Mouse (Mus musculus): ENCODE measurements around the gene Slc39a11. TPM values are rescaled to one million over a fixed set of nuclear protein-coding genes. Genes with fewer than 3 reads are reported as not detected.

The Slc39a11 gene
- total RNA-seq, 1 experiment from 2014 or later: 26.6 TPM

DNA sequence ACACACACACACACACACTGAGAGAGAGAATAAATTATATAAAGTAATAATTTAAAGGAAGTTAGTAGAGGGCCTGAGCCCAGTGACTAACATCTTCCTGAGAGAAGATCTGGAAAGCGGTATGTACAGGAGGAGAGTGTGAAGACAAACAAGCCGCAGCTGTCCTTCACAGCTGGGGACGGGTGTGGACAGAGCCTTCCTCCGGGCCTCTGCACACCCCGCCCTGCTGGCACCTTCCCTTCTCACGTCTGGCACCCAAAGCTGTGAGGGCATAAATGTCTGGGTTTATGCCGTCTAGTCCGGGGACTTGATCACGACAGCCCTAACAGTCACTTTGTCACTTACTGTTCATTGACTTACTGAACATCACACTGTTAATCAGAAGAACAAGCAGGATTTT is 173.2 kb downstream of the Slc39a11 start:
- ATAC-seq (replicated peaks in 1 of 2; ENCODE audit: insufficient read depth in 1 of 2, low FRiP score in 2 of 2, low TSS enrichment in 1 of 2, low read depth in 1 of 2, poor library complexity in 2 of 2, severe bottlenecking in 2 of 2): no peak

DNA sequence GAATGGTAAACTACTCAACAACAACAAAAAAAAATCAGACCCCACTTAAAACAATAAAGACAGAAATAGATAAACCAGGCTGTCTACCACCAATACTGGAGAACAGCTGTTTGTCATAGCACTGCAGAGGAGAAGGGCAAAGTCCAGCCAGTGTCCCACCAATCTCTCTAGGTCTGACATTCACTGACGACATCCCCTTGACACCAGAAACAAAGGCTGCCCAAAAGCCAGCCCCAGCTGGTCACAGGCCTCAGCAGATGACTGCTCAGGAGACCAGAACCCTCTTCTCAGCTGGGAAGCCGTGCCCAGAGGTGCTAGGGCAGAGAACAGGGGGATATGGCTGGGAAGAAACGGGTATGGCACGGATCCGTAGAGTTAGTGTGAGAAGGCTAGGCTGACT is 174.4 kb downstream of the Slc39a11 start:
- ATAC-seq (replicated peaks in 1 of 2; ENCODE audit: insufficient read depth in 1 of 2, low FRiP score in 2 of 2, low TSS enrichment in 1 of 2, low read depth in 1 of 2, poor library complexity in 2 of 2, severe bottlenecking in 2 of 2): no peak

DNA sequence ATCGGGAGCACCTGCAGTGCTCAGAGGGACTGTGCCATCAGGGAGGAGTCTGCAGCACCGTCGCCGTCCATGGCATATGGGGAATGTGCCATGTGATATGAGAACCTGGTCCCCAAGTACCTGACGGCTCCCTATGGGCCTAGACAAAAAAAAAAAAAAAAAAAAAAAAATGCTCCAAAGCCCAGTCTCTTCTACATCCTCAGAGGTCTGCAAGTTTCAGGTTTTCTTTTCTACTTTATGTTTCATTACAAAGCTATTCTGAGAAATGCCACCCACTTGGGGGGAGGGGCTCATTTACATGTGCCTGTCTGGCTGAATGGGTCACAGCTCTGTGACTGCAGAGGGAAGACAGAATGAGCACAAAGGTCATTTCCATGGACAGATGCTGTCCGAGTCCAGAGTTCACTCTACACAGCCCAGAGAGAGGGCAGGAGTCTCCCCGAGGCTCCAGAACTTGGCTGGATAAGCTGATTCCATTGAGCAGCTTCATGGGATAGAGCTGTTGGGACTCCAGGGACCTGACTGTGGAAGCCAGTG is 175.8 kb downstream of the Slc39a11 start:
- ATAC-seq (replicated peaks in 1 of 2; ENCODE audit: insufficient read depth in 1 of 2, low FRiP score in 2 of 2, low TSS enrichment in 1 of 2, low read depth in 1 of 2, poor library complexity in 2 of 2, severe bottlenecking in 2 of 2): no peak

DNA sequence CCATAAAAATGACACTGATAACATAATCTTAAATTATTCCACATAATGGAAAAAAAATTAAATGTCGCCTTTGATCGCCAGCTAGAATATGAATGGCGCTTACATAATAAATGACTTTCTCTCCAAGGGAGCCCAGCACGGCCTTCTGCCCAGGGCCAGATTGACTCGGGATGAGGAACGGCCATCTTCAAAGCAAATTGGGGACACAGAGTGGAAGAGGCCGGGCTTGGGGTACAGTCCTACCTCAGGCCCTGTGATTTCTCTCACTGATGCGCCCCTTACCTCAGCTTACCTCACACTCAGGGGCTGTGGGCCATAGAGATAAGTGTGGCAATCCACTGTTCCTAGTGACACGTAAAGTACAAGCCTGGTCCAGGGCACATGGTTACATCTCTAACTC is 177.9 kb downstream of the Slc39a11 start:
- ATAC-seq (replicated peaks in 1 of 2; ENCODE audit: insufficient read depth in 1 of 2, low FRiP score in 2 of 2, low TSS enrichment in 1 of 2, low read depth in 1 of 2, poor library complexity in 2 of 2, severe bottlenecking in 2 of 2): no peak

DNA sequence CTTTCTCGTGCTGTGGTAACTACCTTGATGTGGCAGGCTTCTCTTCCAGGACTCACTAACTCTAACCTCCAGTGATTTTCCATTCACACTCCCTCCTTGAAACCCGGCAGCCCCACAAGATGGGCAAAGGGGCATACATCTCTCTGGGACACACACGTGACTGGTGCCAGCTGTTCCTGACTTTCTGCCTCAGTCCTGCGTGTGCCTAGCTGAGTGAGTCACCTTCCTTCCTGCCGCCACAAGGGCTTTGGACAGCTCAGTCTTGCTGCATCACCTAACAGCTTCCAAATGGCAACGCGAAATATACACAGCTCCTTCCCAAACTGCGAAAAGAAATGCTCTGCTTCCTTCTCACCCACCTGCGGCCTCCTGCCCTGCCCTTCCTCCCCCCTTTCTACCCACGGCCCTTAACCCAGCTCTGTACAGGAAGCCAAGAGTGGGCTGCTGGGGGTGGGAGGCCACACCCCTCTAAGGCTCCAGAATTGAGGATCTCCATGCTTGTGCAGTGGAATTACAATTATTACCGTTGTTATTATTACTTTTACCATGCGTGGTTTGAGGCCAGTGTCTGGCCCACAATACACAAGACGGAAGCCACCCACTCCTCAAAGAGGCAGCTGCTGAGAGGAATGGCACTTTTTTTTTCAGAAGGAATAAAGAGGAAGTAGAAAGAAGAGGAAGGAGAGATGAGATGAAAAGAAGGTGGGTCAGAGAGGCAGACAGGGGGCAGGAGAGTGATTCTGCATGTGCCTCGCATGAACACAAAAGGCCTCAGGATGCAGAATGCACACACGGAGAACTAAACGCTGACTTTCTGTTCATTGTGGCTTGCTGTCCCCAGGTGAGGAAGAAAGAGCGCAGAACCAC is 179.7 kb downstream of the Slc39a11 start:
- ATAC-seq (replicated peaks in 1 of 2; ENCODE audit: insufficient read depth in 1 of 2, low FRiP score in 2 of 2, low TSS enrichment in 1 of 2, low read depth in 1 of 2, poor library complexity in 2 of 2, severe bottlenecking in 2 of 2): peak; percentile 70 to 76

DNA sequence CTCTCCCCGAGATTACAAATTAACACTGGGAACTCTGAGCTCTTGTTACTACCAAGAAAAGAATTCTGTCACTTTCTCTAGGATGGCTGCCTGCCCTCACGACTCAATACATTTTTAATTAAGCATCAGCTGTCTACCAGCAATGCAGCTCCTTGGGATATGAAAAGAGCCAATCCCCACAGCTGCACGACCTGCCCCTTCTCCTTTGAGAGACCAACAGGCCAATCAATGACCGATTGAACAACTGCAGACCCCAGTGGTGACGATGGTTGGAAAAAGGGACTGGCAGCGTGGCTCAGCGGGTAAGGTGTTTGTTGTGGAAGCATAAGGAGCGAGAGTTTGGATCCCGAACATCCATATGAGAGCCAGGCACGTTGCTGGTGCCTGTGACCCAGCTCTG is 181.9 kb downstream of the Slc39a11 start:
- no peak for ATAC-seq (replicated peaks in 1 of 2; ENCODE audit: insufficient read depth in 1 of 2, low FRiP score in 2 of 2, low TSS enrichment in 1 of 2, low read depth in 1 of 2, poor library complexity in 2 of 2, severe bottlenecking in 2 of 2)

DNA sequence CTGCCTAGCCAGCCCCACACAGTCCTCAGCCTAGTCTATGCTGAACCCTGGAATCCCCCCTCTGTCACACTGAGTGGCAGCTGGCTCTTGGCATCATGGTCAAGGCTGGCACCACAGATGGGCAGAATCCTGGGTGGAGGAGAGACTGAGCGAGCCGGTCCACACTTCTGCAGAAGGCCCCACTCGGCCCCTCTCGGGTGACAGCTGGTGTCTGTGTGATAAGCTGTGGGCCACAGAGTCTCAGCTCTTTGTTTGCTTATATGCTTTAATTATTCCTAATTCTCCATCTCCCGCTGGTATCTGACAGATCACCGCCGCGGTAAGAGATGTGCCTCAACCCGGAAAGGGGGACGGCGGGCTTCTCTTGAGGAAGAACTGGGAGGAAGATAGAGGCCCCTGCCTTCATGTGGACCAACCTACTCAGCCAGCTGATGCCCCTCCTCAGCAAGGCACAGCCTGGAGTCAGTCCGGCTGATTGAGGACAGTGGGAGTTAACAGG is 182.5 kb downstream of the Slc39a11 start:
- ATAC-seq (replicated peaks in 1 of 2; ENCODE audit: insufficient read depth in 1 of 2, low FRiP score in 2 of 2, low TSS enrichment in 1 of 2, low read depth in 1 of 2, poor library complexity in 2 of 2, severe bottlenecking in 2 of 2): no peak

DNA sequence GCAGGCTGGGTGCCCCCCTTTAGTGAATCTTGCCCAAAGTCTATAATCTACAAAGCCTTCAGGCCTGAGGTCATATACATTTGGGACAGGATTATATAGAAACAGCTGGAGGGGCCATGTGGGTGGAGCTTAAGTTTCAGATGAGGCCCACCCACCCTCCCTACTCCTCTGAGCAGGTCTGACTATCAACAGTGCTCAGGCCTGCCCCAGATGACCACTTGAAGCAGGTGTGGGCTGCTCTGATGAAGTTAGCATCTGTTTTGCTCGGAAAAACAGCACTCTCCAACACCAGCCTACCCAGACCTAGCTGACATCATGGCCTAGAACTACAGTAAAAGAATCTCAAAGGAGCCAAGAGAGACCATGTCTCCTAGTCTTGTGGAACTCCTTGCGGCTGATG is 189.8 kb downstream of the Slc39a11 start:
- ATAC-seq (replicated peaks in 1 of 2; ENCODE audit: insufficient read depth in 1 of 2, low FRiP score in 2 of 2, low TSS enrichment in 1 of 2, low read depth in 1 of 2, poor library complexity in 2 of 2, severe bottlenecking in 2 of 2): no peak

DNA sequence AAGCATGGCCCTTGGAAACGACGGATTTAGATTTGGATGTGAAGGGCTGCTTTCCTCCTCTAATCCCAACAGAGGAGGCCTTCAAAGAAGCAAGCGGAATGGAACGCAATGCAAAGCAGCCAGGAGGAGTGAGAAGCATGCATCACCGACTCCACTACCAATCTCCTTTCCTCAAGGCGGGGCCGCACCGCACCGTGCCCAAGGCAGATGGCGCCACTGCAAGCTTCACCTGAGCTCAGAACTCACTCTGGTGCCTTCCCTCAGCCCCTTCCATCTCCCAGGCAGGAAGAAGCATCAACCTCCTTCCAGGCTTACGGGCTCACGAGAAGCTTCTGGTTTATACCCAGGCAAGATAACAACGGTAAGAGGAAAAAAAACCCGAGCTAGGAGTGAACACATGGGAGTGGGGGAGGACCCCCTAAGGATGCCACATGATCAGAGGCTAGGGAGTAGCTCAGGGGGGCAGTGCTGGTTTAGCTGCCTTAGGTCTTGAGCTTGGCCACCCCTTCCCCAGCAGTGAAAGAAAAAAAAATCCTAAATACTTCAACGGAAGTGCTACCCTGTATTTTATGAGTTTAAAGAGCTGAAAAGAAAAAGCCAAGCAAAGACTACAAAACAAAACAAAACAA is 191.2 kb downstream of the Slc39a11 start:
- peak in 1 of 2 experiments; percentile 36; a peak in 1 of 4 replicates for ATAC-seq (replicated peaks in 1 of 2; ENCODE audit: insufficient read depth in 1 of 2, low FRiP score in 2 of 2, low TSS enrichment in 1 of 2, low read depth in 1 of 2, poor library complexity in 2 of 2, severe bottlenecking in 2 of 2)

DNA sequence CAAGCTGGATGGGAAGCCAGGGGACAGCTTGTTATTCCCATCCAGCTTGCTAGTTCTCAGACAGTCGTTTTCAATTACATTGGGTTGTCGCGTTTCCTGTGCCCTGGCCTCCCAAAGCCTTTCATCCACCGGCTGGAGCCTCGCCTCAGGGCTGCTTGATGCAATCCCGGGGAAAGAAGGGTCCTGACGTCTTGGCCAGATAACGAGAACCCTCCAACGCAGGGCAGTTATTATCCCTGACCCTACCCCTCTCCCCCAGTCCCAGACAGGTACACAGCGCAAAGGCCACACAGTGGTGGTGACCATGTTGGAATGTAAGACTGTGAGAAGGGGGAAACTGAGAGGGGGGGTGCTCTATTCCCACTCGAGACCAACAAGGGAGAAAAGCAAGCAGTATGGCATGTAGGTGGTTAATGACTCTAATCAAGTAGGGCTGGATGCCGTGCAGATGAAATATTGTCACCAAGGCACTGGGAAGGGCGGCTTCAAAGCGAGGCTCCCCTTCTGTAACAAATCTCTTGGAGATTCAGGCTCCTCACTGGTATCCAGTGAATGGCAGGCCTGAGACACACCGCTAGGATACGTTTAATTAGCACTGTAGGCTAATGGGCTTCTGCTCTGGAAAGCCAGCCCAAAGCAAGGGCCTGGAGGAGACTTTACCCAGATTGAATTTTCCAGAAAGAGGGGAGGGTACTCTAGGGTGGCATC is 196.9 kb downstream of the Slc39a11 start:
- no peak for ATAC-seq (replicated peaks in 1 of 2; ENCODE audit: insufficient read depth in 1 of 2, low FRiP score in 2 of 2, low TSS enrichment in 1 of 2, low read depth in 1 of 2, poor library complexity in 2 of 2, severe bottlenecking in 2 of 2)

DNA sequence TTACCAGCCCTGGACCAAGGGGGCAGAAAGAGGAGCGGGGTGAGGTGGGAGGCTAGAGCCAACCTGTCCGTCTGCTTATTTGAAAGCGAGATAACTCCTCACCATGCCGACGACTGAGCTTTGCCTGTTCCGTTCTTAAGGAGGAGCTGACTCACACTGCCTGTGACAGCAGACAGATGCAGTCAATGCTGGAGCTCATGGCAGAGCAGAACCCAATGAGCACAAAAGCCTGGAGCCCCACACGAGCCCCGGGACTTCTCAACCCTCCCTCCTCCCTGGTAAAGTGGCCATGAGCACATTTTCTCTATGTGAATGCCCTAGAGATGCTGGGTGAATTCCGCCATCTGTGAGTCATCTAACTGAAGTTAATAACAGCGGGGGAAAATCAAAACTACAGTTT is 198.6 kb downstream of the Slc39a11 start:
- no peak for ATAC-seq (replicated peaks in 1 of 2; ENCODE audit: insufficient read depth in 1 of 2, low FRiP score in 2 of 2, low TSS enrichment in 1 of 2, low read depth in 1 of 2, poor library complexity in 2 of 2, severe bottlenecking in 2 of 2)

DNA sequence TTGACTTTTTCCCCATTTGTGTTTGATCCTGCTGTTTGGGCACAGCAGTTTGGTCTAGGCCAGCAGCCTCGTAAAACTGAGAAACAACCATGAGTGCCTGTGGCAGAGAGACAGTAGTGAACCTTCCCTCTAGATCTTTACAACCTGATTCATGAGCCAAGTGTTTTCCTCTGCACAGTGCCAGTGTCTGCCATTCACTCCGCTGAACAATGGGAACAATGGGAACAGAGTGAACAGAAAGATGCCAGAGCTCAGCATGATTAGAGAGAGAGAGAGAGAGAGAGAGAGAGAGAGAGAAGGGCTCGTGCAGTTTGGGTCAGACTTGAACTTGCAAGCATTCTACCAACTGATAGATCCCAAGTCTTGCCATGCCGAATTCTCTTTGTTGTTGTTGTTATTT is 199.2 kb downstream of the Slc39a11 start:
- ATAC-seq (replicated peaks in 1 of 2; ENCODE audit: insufficient read depth in 1 of 2, low FRiP score in 2 of 2, low TSS enrichment in 1 of 2, low read depth in 1 of 2, poor library complexity in 2 of 2, severe bottlenecking in 2 of 2): no peak

DNA sequence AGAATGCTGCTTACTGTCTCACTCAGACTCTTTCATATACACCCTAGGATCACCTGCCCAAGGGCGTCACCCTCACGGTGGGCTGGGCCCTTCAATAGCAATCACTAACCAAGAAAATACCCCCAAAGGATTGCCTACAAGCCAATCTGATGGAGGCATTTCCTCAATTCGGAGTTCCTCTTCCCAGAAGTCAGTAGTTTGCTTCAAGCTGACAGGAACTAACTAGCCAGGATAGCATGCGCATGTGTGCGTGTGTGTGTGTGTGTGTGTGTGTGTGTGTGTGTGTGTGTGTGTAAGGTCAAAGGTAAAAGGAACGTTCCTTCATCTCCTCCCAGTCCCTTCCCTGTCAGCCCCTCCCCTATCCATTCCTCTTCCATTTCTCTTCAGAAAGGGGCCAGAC is 199.9 kb downstream of the Slc39a11 start:
- no peak for ATAC-seq (replicated peaks in 1 of 2; ENCODE audit: insufficient read depth in 1 of 2, low FRiP score in 2 of 2, low TSS enrichment in 1 of 2, low read depth in 1 of 2, poor library complexity in 2 of 2, severe bottlenecking in 2 of 2)

DNA sequence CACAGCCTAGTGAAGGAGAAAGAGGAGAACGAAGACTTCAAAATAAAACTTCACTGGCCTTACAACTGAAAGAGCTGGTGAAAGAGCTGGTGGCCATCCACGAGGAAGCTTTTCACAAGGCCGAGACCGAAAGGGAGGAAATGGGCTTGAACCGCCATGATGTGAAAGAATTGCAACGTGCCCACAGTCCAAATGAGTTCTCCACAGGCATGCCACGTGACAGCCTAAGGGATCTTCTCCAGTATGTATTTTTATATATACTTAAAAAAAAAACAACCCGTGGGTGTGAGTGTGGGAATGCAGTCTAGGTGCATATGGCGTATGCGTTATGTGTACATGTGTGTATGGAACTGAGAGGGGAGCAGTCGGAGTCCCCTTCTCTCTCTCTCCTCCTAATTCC is 207.8 kb downstream of the Slc39a11 start:
- no peak for ATAC-seq (replicated peaks in 1 of 2; ENCODE audit: insufficient read depth in 1 of 2, low FRiP score in 2 of 2, low TSS enrichment in 1 of 2, low read depth in 1 of 2, poor library complexity in 2 of 2, severe bottlenecking in 2 of 2)

DNA sequence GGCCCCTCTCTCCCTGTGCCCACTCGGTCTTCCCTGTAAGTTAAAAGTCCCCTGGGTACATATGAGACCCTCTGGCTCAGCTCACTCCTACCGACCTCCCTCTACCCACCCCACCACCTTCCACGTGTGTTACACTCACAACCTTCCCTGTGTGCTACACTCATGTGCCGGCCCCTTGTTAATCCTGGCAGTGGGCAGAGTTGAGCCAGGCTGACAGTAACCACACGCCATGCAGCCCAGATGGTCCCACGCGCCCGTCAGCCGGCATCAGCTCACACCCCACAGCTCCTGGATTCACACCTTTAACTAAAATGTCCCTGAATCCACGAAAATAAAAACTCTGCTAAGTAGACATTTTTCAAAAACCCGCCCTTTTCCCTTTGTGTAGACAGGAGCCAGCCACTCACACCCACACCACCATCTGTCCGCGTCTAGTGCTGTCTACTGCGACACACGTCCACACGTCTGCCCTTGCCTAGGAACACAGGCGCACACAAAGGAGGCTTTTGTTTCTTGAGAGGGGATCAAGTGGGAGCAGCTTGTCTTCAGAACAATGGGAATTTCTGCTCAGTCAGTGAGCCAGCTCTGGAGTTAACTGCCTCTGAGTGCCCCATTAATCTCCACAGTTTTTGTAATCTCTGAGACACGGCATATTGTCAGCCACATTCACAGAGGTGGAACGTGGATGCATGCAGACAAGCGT is 210.4 kb downstream of the Slc39a11 start:
- no peak for ATAC-seq (replicated peaks in 1 of 2; ENCODE audit: insufficient read depth in 1 of 2, low FRiP score in 2 of 2, low TSS enrichment in 1 of 2, low read depth in 1 of 2, poor library complexity in 2 of 2, severe bottlenecking in 2 of 2)

DNA sequence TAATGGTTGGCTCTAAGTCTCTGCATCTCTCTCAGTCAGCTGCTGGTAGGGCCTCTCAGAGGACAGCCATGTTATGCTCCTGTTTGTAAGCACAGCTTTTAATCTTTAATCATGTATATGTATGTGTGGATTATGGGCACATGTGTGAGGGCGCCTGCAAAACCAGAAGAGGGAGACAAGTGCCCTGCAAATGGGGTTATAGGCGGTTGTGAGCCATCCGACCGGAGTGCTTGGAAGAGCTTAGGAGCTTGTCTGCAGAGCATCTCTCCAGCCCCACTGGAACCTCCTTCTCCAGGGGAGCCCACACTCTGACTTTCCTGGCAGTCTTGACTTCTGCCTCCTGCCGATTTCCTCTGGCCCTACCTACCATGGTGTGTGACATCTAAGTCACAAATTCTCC is 211.0 kb downstream of the Slc39a11 start:
- no peak for ATAC-seq (replicated peaks in 1 of 2; ENCODE audit: insufficient read depth in 1 of 2, low FRiP score in 2 of 2, low TSS enrichment in 1 of 2, low read depth in 1 of 2, poor library complexity in 2 of 2, severe bottlenecking in 2 of 2)

DNA sequence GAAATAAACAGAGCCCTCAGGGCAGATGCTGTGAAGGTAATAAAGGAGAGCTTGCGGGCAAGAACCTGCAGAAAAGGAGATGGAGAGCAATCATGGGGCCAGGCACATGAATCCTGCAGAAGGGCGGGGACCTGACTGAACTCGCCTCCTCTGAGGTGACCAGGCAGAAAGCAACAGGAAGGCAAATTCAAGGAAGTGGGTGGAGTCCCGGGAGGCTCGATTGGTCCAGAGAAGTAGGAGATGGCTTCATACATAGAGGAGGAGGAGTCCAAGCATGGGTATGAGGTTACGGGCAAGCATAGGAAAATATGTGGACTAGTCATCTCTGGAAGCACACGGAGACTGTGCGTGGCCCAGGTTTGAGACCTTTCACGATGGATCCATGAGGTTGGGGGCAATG is 212.5 kb downstream of the Slc39a11 start:
- peak in 1 of 2 experiments; percentile 41; a peak in 1 of 4 replicates for ATAC-seq (replicated peaks in 1 of 2; ENCODE audit: insufficient read depth in 1 of 2, low FRiP score in 2 of 2, low TSS enrichment in 1 of 2, low read depth in 1 of 2, poor library complexity in 2 of 2, severe bottlenecking in 2 of 2)

Data from hematopoietic stem cell, adult 5-6 weeks (primary cell).